Mouse (Mus musculus) urinary bladder, postnatal 4 days (tissue): ENCODE measurements at regions not wholly inside any gene's neighbourhood (a gene's known extent, or its start where the extent isn't known, plus 50 kb on each side); places are given as distances from the start of the nearest gene placed in this dataset.

Experiments
- DNase-seq, 2 experiments: peaks; one replicate each; pipeline ENCODE4 v3.0.0; 2021 to 2022; ENCODE audit warnings: low spot score in 2 of 2

DNA sequence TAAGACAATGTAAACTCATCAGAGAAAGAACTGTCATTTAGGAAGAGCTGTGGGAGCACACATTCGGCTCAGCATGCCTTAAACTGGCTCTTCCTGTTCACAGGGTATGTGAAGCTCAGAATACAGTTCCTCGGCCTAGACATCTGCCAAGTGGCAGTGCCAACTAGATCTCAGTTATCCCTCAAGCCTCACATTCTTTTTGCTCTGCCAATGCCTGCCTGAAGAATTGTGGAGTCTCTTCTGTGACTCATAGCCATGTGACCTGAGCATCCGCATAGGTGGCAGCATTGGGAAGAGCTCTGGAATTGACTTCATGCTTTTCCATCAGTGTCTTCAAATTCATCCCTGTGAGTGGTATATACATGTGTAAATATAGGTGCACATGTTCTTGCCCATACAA is 59.7 kb downstream of the Prlhr start:
- no peak for DNase-seq

DNA sequence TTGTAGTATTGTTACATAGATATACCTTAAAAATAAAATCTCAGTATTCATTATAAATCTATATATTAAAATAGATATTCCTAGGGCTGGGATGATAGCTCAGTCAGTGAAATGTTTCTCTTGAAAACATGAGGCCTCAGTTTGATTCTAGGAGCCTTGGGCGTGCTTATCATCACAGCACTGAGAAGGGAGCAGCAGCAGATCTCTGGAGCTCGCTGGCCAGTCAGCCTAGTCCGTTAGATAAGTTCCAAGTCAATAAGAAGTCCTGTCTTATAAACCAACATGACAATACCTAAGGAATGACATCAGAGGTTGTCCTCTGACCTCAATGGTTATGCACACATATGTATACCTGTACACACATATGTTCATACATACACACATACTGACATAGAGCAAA is 68.7 kb downstream of the Prlhr start:
- no peak for DNase-seq

DNA sequence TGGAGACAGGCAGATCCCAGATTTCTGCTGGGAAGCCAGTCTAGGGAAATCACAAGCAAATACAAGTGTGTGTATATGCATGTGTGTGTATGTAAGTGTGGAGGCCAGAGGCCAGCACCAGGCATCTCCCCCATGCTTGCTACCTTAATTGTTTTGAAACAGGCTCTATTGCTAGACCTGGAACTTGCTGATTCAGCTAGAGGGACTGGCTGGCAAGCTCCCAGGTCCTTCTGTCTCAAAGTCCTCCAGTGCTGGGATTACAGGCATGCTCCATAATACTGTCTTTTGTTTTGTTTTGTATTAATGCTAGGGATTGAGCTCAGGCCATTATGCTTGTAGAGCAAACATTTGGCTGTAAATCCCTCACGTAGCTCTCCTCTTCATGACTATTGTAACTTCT is 70.4 kb downstream of the Prlhr start:
- no peak for DNase-seq

DNA sequence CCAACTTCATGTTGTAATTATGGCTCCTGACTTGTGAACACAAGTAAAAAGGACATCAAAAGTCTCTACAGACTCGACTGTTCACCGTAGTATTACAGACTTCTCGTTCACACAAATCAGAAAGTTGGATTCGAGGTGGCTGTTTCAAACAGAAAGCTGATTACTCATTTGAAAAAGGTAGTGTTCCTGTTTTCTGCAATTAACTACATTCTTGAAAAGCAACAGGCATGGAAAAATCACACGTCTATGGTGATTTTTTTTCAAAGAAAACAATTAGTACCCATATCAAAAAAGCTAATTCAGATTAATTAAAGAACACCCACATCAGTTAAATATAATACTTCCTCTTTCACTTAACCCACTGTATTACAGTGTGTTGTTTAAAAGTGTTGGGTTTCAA is 71.5 kb downstream of the Prlhr start:
- no peak for DNase-seq

DNA sequence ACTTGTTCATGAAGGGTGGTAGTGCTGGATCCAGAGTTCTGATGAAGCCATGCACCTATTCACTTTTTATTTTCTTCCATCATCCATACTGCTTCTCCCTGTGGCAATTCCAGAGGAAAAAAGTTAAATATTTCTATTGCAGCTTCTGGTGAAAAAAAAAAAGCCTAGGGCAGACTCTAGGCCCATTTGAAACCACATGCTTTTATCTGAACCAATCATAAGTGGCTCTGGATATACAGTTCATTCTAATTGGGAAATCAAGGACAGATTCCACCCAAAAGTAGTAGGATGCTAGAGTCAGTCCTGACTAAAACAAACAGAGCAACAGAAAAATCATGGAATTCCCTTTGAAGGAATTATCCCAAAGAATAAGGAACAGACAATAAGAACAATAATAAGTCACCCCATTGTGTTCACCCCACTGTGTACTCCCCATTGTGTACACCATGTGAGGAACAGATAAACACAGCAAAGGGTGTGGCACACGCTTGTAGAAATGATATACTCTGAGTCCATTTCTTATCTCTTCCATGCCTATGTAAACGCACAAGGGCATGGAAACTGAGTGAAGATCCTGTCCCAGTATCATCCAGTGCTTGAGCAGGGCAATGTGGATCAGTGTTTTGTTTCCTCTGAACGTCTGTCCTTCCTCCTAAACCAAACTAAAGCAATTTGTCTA is 81.4 kb downstream of the Prlhr start:
- DNase-seq: no peak

DNA sequence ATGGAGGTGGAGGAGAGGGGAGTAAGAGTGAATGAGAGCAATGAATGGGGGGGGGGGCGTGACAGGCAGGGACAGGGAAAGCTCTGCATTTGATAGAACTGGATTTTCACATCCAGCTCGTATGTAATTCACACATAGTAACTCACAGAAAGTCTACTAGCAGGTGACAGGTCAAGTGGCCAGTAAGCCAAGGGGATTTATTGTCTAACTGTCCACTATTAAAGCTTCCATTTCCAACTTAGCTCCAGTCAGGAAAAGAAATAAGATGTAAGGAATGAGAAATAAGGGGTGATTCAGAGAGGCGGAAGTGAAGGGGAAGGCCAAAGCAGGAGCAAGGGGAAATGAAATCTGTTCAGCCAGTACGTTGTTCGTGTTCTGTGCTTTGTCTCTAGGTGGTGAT is 83.4 kb downstream of the Prlhr start:
- no peak for DNase-seq

DNA sequence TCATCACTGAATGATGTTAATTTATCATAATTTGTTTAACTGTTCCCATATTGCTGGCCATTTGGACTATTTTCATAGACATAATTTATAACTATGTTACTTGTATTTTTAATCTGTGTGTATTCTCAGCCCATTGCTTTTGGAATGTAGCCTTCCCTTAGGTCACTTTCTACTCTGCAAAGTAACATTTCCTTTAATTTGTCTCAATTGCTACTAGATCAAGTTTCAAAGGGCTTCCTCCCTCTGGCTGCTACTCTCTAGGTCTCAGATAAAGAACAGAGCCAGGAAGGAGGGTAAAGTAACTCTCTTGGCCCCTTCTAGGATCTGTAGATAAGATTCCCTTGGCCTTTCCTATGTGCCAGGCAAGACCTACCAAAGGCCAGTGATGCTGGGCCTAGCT is 85.4 kb downstream of the Prlhr start:
- DNase-seq: no peak

DNA sequence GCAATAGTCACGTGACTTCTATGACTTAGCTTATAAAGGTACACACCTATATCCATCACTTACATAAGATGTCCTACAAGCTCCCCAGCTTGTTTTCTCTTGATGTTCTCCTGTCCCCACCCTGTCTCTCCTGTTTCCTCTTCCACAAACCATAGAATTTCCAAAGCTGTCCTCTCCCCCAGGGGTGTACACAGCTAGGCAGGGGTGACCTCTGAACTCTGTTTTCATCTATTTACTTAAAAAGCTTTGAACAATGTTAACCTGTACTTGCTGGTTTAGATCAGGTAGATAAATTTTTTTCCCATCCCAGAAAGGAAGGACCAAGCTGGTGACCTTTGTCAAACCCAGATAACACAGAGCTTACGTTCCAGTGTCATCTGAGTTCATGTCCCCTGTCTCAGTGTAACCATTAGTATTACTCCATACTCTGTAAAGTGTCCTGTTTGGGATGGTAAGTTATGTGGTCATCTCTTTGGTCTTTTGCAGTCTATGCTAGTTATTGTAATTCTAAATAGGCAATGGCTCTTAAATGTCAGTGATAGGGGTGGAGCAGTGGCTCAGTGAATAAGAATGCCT is 89.0 kb downstream of the Prlhr start:
- no peak for DNase-seq

DNA sequence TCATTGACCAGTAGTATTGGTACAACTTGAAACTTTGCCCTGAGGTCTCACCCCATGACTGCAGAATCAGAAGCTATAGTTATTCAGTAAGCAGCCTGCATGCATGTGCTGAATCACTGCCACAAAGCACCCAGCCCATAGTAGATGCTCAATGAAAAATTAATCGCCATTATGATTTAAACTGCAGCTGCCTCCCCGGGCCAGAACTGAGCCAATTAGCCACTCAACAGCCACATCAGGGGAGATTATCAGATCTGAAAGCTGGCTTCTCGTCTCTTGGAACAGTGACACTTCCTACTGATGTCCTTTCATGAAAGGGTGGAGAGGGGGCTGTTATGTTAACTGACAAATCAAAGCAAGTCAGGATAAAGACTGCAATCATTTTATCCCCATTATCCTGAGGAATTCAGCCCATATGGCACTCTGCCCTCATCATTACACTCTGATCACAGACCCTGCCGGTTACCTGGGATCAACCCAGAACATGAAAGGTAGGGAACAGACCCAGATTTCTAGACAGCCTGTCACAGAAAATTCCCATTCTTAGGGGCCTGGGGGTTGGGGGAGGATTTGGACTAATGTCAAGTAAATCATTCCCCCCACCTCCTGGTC is 104.0 kb downstream of the Prlhr start:
- no peak for DNase-seq

DNA sequence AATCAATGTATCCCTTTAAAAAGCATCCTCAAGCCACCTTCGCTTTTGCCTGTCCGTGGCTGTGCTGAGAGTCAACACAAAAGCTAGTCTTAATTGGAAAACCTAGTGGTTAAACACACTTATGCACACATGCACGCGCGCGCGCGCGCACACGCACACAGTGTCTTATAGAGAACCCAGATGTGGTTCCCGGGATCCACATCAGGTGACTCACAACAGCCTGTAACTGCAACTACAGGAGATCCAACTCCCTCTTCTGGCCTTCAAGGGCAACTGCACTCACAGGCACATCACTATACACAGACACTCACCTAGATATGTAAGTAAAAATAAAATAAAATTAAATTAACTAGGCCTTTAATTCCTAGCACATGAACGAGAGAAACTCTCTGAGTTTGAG is 118.4 kb upstream of the Fam204a start:
- DNase-seq: no peak

DNA sequence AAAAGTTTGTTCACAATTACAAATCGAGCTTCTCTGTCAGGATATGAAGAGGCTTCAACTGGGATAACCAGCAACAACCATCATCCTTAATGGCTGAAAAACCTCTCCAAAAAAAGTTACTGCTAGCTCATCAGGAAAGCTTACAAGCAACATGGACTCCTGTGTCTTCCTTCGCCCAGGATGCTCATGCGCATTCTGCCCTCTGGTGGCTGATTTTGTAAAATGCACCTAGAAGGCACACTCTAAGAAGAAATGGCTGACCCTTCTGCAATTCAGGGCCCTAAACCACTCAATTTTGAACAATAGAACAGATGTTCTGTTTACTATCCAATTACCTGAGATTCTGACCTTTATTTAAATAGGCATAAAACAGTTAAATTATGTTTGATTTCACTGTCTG is 115.0 kb upstream of the Fam204a start:
- DNase-seq: no peak

DNA sequence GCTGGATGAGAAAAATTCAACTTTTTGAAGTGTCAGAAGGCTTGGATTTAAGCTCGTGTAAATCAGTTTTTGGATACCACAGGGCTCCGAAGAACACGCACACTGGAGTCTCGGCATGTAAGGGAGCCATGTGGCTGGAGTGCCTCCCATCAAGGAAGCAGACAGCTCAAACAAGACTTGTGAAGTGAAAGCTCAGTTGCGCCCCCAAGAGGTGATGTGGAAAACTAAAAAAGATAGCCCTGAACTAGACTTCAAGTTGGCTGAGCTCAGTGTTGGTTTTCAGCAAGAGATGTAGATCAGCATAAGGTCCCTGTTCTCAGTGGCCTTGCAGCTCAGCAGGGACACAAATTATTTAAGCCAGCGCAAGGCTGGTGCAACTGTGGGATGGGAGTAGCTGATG is 113.7 kb upstream of the Fam204a start:
- no peak for DNase-seq

DNA sequence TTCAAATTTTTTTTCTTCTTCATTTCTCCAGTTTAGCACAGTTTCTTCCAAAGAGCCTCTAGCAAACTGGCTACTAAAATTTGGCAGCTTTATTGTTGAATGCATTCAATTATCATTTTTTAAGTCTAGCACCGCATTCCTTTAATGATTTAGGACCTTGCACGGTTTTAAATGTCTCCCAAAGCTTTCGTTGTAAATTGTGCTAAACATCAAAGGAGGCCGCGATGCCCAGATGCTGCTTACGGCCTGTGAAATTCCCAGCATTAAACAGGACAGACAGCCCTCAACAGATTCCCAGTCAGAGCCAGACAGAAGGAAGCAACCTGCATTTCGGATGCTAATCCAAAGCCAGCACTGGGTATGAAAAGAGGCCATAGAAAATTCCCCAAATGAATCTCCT is 108.0 kb upstream of the Fam204a start:
- no peak for DNase-seq

DNA sequence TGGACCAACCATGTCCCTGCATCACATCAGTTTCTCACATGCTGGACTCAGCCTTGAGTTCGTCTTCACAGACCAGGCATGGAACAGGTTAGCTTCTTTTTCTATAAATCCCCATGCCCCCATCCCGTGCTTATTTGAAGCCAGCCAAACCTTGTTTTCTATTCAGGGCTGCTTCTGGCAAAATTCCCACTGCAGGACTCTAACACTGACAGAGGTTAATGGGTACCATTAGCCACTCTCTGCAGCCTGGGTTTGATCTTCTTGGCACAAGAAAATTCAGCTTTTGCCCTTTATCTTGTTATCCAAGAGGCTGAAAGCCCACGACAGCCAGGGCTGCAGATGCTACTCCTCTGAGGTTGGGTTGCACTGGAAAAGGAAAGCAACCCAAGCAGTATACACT is 101.8 kb upstream of the Fam204a start:
- no peak for DNase-seq

DNA sequence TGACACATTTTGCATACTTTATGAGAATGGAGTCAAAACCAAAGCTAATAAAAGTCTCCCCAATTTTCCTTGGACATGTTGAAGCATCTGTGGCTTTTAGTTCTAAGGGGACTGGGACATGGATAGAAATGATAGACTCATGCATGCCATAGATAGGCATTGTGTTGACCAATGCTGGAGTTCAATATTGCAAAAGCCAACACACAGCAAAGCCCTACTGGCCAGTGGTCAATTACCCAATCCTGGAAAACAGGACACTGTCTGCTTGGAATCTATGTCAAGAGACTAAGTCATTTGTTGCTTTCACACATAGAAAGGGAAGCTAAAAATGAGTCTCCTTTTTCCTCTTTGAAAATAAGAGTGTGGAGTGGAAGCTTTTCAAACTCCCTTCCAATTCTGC is 99.1 kb upstream of the Fam204a start:
- no peak for DNase-seq

DNA sequence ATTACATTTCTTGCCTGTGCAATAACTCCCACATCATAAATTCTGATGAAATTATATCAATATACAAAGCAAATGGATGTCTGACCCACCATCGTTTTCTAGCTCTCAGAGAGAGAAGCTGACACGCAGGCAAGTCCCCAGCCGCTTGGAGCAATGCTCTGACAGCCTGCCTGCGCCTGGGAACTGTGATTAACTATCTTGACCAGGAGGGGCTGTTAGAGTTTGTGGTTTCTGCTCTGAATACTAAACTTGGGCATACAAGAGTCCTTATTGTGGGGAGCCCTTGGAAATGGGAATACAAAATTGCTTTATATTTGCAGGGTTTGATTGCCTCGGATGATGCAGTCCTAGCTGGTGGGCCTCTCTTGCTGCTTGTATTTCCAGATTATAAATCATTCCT is 98.6 kb upstream of the Fam204a start:
- no peak for DNase-seq

DNA sequence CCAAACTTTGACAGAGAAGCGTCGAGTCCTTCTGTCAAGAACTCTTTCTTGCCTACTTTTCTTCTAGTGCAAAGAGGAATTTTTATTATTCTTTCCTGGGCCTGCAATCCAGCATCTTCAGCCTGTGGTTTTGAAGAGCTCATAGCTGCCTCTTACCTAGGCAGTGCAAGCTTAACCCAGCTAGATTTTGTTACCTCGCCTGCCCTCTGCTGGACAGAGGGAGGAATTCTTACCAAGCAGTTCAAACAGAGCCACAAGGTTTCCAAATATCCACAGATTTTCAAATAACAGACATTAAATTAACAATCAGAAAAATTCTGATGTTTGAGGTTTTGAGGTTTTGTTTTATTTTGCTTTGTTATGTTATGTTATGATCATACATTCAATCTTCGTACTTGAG is 84.1 kb upstream of the Fam204a start:
- DNase-seq: peak; percentile 35 to 78

DNA sequence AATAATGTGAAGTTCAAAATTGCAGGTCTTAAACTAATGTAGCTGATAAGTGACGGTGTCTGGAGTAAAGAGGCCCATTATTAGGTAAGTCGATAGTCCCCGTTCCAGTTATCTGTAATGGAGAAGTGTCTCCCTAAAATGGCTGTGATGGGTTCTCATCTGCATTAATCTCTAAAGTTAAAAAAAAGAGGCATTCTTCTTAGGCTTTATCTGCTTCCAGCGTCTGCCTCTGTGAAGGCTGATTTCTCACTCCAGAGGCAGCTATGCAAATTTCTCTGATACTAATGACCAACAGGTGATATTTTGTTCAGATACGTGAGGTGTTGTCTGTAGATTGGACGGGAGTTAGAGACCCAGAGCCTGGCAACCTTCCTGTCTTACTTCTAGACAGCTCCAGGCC is 75.9 kb upstream of the Fam204a start:
- no peak for DNase-seq

DNA sequence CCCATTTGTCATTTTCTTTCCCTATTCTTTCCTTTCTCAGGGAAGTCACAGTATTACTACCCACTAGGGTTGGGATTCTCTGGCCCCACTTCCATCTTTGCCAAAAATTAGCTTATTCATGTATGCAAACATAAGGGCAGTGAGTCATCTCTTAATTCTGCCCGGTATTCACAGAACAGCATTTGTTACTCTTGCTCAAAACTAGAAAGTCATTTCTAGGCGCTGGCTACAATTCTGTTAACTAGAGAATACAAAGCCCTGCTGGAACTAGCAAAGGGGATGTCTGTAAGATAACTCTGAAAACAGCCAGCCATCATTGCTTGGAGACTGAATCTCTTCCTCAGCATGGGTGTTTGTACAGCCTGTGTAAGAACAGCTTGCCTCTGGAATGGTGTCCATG is 74.4 kb upstream of the Fam204a start:
- no peak for DNase-seq

DNA sequence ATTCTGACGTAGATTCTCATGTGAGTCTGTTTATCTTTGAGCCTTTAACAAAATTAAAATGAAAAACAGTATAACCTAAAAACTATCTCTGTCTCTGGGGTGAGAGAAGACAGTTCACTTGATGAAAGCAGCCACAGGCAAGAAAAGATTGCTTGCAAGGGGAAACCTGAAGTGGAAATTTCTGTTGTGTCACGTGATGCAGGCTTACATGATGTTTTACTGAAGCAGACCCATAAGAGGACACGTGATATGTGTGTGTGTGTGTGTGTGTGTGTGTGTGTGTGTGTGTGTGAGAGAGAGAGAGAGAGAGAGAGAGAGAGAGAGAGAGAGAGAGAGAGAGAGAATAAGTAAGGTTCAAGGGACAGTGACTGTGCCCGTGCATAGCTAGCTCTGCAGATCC is 63.7 kb upstream of the Fam204a start:
- no peak for DNase-seq

DNA sequence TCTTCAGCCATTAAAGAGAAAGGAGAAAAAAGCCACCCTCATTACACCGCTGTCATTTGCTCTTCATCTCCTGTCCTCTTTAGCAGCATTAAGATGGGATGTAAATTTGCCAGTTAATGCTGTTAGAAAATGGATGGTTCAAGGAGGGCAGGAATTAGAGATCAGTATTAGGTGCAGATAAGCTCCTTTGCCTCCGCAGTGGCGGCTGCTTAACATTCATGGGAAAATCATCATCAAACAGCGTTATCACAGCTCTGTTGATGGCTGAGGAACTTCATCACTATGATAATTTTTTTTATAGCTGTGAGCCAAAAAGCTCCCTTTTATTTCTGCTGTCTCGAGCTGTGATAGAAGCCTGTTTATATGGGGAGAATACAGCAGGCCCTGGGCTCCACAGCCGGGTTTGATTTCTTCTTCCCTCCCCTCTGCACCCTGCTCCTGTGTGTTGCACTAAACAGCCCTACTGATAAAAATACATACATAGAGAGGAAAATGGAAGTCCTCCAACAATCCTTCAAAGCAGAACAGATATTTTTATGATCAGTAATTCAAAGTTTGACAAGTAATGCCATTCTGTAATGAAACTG is 60.4 kb upstream of the Fam204a start:
- no peak for DNase-seq

DNA sequence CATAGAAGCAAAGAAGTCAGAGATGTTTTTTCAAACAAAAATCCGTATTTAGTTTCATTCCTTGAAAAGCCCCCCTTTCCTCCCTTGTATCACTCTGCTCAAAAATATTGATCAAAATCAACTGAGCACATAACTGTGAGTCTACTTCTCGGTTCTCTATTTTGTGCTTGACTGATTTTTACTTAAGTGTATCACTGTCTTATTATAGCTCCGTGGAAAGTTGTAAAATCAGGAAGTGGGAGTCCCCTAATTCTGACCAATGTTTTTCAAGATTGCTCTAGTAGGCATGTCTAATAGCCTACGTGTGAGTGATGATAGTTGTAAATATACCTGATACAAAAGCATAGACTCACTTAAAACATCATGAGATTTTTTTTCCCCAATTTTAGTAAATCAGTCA is 58.4 kb upstream of the Fam204a start:
- DNase-seq: no peak
